Mouse (Mus musculus): ENCODE results near the gene Igfn1. TPM values are rescaled to one million over a fixed set of nuclear protein-coding genes. Genes with fewer than 3 reads are reported as not detected.

The Igfn1 gene
- polyA plus RNA-seq, 1 experiment, result not detected

DNA sequence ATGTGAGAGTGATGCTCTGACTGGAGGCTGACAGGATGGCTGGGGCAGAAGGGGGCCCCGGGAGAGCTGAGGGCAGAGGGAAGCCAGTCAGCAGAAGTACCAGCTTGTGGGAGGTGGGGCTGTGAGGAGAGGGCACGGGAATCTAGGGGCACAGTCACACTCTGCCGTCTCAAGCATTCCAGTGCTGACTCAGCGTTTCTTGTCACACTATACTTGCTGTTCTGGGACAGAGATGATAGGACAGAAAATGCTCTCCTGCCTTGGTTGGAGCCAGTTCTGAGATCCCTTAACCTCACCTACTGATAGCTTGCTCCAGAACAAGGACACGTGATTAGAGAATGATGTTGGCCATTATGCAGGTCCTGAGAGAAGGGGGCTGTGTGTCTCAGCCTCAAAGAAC lies 43.0 kb downstream of the Igfn1 start:
- no peak overlapping the region for H3K27ac ChIP-seq (ENCODE audit: control insufficient read depth, insufficient read depth, low read depth, low read length, poor library complexity)
- H3K4me1 ChIP-seq (ENCODE audit: control insufficient read depth, insufficient read depth, low read length), result no peaks in the 10 kb centered on the region
- WGBS, result 33% methylated on average over 5 of the region's 5 CpGs
- no peak overlapping the region for H3K4me3 ChIP-seq (replicated peaks; ENCODE audit: control insufficient read depth, low read depth, low read length)
- TF ChIP-seq CTCF (IDR thresholded peaks at IDR 0.05; ENCODE audit: control insufficient read depth, insufficient read depth, low read length) (no peak), POLR2A (IDR thresholded peaks at IDR 0.05; ENCODE audit: borderline replicate concordance, control insufficient read depth, low read depth, low read length) (no peak)

DNA sequence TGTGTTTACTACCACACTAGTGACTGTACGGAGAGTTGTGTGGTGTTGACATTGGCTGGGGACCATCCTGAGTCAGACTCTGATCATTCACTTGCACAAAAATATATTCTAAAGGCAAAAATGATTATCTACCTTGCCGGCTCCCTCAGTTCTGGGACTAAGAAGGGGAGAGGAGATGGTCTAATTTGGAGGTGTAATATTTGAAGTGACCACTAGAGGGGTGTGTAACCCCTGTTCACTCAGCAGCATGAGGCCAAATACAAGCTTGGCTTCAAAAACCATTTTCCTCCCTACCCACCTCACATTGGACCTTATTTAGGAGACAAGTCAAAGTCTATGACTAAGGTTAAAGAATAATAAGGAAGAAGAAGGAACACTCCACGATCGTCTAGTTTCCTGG lies 47.7 kb downstream of the Igfn1 start:
- H3K4me1 ChIP-seq (ENCODE audit: control insufficient read depth, insufficient read depth, low read length), result no peaks in the 10 kb centered on the region
- 38% methylated on average over 4 of the region's 4 CpGs for WGBS
- no peak overlapping the region for H3K4me3 ChIP-seq (replicated peaks; ENCODE audit: control insufficient read depth, low read depth, low read length)
- TF ChIP-seq CTCF (IDR thresholded peaks at IDR 0.05; ENCODE audit: control insufficient read depth, insufficient read depth, low read length), result no peak
- TF ChIP-seq POLR2A (IDR thresholded peaks at IDR 0.05; ENCODE audit: borderline replicate concordance, control insufficient read depth, low read depth, low read length), result no peak
- H3K27ac ChIP-seq (ENCODE audit: control insufficient read depth, insufficient read depth, low read depth, low read length, poor library complexity), result no peak overlapping the region

DNA sequence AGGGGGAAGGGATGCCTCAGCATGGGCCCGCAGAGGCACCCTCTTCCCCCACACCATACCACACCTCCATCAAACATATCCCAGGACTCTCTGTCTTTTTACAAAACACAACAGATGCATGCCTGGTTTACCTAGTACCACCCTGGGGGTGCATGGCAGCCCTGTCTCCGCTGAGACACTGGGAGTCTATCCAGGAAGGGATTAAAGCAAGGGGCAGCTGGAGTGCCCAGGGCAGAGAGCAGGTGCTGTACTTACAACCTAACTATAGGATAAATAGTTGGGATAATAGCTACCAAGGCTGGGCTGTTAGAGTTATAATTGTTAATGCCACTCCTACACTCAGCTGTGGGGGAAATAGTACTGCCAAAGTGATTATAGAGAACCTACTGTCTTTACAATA lies 57.3 kb downstream of the Igfn1 start:
- H3K27ac ChIP-seq (ENCODE audit: control insufficient read depth, insufficient read depth, low read depth, low read length, poor library complexity), result no peak overlapping the region
- H3K4me3 ChIP-seq (replicated peaks; ENCODE audit: control insufficient read depth, low read depth, low read length), result no peak overlapping the region
- WGBS, result 64% methylated on average over 2 of the region's 2 CpGs
- no peak for TF ChIP-seq CTCF (IDR thresholded peaks at IDR 0.05; ENCODE audit: control insufficient read depth, insufficient read depth, low read length)
- no peak for TF ChIP-seq POLR2A (IDR thresholded peaks at IDR 0.05; ENCODE audit: borderline replicate concordance, control insufficient read depth, low read depth, low read length)
- H3K4me1 ChIP-seq (ENCODE audit: control insufficient read depth, insufficient read depth, low read length), result no peaks in the 10 kb centered on the region

DNA sequence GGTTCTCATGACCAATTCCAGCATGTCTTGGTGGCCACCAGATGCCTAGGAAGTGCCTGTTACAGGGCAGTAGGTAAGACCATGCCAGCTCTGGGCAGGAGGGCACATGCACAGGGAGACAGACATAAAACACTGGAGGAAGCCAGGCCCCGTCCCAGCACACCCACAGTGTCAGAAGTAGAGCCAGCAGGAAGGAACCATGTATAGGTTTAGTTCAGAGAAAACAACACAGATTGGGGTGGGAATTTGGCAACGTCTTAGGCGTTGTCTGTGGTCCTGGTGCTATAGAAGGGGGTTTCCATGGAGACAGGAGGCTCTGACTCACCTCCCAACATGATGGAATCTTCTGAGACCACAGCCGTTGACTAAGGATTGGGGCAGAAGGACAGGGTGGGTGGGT lies 59.9 kb downstream of the Igfn1 start:
- H3K4me1 ChIP-seq (ENCODE audit: control insufficient read depth, insufficient read depth, low read length), result peaks cover 1% of the 10 kb centered on the region
- H3K27ac ChIP-seq (ENCODE audit: control insufficient read depth, insufficient read depth, low read depth, low read length, poor library complexity), result no peak overlapping the region
- H3K4me3 ChIP-seq (replicated peaks; ENCODE audit: control insufficient read depth, low read depth, low read length), result no peak overlapping the region
- no peak for TF ChIP-seq CTCF (IDR thresholded peaks at IDR 0.05; ENCODE audit: control insufficient read depth, insufficient read depth, low read length)
- TF ChIP-seq POLR2A (IDR thresholded peaks at IDR 0.05; ENCODE audit: borderline replicate concordance, control insufficient read depth, low read depth, low read length), result no peak
- WGBS, result 39% methylated on average over 4 of the region's 4 CpGs

DNA sequence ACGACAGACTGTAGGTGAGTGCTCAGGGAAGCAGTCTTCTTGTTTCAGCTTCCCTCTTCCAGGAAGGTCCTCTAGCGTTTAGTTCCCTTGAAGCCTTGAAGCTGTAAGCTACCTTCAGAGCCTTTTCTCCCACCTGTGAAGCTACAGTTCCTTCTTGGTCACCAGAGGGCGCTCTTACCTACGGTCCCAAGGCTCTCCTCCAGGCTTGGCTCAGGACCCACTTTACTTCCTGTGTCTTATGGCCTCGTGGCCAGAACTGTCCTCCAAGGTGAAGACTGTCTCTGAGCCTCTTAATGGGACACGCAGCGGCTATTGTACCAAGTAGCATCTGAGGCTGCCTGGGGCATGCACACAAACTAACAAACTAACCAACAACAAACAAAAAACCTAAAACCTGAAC lies 60.4 kb downstream of the Igfn1 start:
- H3K4me3 ChIP-seq (replicated peaks; ENCODE audit: control insufficient read depth, low read depth, low read length), result no peak overlapping the region
- WGBS, result 11% methylated on average over 7 of the region's 7 CpGs
- TF ChIP-seq POLR2A (IDR thresholded peaks at IDR 0.05; ENCODE audit: borderline replicate concordance, control insufficient read depth, low read depth, low read length), result no peak
- TF ChIP-seq CTCF (IDR thresholded peaks at IDR 0.05; ENCODE audit: control insufficient read depth, insufficient read depth, low read length), result peak; percentile 78
- H3K4me1 ChIP-seq (ENCODE audit: control insufficient read depth, insufficient read depth, low read length), result peaks cover 4% of the 10 kb centered on the region
- no peak overlapping the region for H3K27ac ChIP-seq (ENCODE audit: control insufficient read depth, insufficient read depth, low read depth, low read length, poor library complexity)

DNA sequence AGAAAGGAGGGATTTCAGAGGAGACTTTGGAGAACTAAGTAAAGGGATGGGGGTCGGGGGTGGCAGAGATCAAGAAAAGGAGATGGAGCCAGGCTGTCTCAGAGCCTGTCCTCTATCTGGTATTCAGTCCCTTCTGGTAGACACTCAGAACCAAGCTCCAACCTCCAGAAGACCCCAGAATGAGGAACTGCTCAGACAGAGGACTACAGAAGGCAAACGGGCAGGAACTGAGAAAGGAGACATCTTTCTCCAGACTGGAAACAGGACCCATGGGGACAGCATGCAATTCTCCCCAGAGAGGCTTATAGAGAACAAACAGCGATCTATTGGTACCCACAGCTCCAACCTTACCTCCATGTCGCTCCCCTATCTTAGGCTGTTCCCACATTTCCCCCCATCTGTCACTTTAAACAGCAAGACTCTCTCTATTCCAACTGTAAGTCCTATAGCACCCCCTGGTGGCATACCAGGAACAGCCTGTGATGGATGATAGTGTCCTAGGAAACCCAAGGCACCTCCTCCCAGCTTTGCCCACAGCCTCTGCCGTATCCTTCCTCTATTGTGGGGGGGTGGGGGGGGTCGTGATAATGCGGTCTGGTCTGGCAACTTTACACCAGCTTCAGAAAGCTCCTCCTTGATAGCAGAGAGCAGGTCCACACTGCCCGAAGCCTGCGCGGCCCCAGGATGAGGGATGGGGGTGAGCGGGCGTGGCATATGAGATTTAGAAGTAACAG lies 61.4 kb downstream of the Igfn1 start:
- no peak overlapping the region for H3K27ac ChIP-seq (ENCODE audit: control insufficient read depth, insufficient read depth, low read depth, low read length, poor library complexity)

DNA sequence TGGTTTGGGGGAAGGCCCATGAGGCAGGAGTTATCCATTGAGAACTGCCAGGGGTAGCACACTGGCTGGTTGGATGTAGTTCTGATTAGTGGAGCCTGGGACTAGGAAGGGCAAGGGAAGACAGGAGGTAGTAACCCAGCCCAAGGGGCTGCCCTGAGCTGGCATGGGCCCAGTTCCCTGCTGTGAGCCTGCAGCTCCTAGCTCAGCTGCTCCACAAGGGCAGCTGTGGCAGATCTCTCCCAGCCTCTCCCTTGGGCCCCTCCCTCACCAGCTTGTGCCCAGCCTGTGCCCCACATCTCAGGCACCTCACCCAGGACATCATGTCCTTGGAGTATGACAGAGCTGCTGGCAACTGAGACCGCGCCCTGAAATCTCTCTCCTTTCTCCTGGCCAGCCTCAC lies 62.4 kb downstream of the Igfn1 start:
- Histone ChIP-seq H3K27ac (ENCODE audit: control insufficient read depth, insufficient read depth, low read depth, low read length, poor library complexity) (no peak overlapping the region), H3K4me3 (replicated peaks; ENCODE audit: control insufficient read depth, low read depth, low read length) (no peak overlapping the region), H3K4me1 (ENCODE audit: control insufficient read depth, insufficient read depth, low read length) (peaks cover 4% of the 10 kb centered on the region)
- WGBS, result 98% methylated on average over 2 of the region's 2 CpGs
- TF ChIP-seq CTCF (IDR thresholded peaks at IDR 0.05; ENCODE audit: control insufficient read depth, insufficient read depth, low read length) (no peak), POLR2A (IDR thresholded peaks at IDR 0.05; ENCODE audit: borderline replicate concordance, control insufficient read depth, low read depth, low read length) (no peak)

More for the DNA sequence above, 61.4 kb downstream of the Igfn1 start:
- Histone ChIP-seq H3K4me1 (ENCODE audit: control insufficient read depth, insufficient read depth, low read length) (peaks cover 4% of the 10 kb centered on the region), H3K4me3 (replicated peaks; ENCODE audit: control insufficient read depth, low read depth, low read length) (no peak overlapping the region)
- peak; percentile 38; the same call in 1 of the 2 replicates for TF ChIP-seq CTCF (IDR thresholded peaks at IDR 0.05; ENCODE audit: control insufficient read depth, insufficient read depth, low read length)
- no peak for TF ChIP-seq POLR2A (IDR thresholded peaks at IDR 0.05; ENCODE audit: borderline replicate concordance, control insufficient read depth, low read depth, low read length)
- 27% methylated on average over 12 of the region's 12 CpGs for WGBS

DNA sequence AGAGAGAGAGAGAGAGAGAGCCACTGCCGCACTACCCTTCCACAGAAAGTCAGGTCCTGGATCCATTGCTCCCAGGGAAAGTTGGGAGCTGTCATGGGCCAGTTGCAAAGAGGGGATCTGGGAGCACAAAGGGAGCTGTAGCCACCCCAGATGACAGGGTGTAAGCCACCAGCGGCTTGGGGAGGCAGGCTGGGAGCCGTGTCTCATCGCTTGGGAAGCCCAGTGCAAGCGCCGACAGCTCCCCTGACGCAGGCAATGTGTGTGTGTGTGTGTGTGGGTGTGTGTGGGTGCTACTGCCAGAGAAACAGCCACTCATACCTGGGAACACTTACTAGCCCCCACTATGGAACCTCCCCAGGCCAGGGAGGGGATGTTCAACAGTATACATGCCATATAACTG lies 64.0 kb downstream of the Igfn1 start:
- peak overlapping the region; percentile 57 for H3K27ac ChIP-seq (ENCODE audit: control insufficient read depth, insufficient read depth, low read depth, low read length, poor library complexity)
- WGBS, result 42% methylated on average over 7 of the region's 7 CpGs
- no peak overlapping the region for H3K4me3 ChIP-seq (replicated peaks; ENCODE audit: control insufficient read depth, low read depth, low read length)
- no peak for TF ChIP-seq POLR2A (IDR thresholded peaks at IDR 0.05; ENCODE audit: borderline replicate concordance, control insufficient read depth, low read depth, low read length)
- no peak for TF ChIP-seq CTCF (IDR thresholded peaks at IDR 0.05; ENCODE audit: control insufficient read depth, insufficient read depth, low read length)
- H3K4me1 ChIP-seq (ENCODE audit: control insufficient read depth, insufficient read depth, low read length), result peaks cover 4% of the 10 kb centered on the region
